Comparison of ENCODE assay signal across 23 mouse cellular contexts in the genomic region with DNA sequence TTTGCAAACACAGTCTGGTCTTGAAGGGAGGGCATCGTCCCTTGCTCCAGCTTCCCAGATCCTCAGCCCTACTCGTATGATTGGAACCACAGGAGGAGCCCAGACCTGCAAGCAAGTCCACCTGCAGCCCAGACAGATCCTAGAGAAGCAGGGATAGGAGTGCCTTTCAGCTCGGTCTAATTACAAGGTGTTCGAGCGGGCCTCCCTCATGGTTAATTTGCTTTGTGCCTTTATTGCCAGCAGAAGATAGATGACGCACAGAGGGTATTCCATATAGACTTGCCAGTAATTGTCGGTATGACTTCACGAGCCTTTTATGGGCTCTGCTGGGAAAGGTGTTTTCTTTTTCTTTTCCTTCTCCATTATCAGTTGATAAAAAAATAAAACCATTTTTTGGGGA.
"Had no signal": no experiment of that assay in that cellular context is flagged by ENCODE, and none has a peak within 500 bp of the region (broad histone marks: within the 10 kb centered on the region; RNA-seq: fewer than 3 reads in every experiment).

No protein-coding gene starts in this region.

- ATAC-seq: hindbrain, postnatal 0 days; intestine, embryonic 16.5 days; liver, embryonic 12.5 days had no signal

- H3K36me3 ChIP-seq: heart, embryonic 10.5 days; heart, embryonic 13.5 days; heart, embryonic 15.5 days; hindbrain, embryonic 13.5 days; hindbrain, embryonic 15.5 days; kidney, embryonic 15.5 days; limb, embryonic 13.5 days; limb, embryonic 15.5 days; liver, embryonic 12.5 days had no signal

- H3K4me3 ChIP-seq: heart, embryonic 10.5 days; heart, embryonic 13.5 days; heart, embryonic 15.5 days; hindbrain, embryonic 13.5 days; hindbrain, embryonic 15.5 days; kidney, embryonic 15.5 days; limb, embryonic 13.5 days; limb, embryonic 15.5 days; liver, embryonic 12.5 days had no signal

- H3K9me3 ChIP-seq: heart, embryonic 10.5 days; heart, embryonic 13.5 days; heart, embryonic 15.5 days; hindbrain, embryonic 13.5 days; hindbrain, embryonic 15.5 days; kidney, embryonic 15.5 days; limb, embryonic 13.5 days; limb, embryonic 15.5 days; liver, embryonic 12.5 days had no signal

- H3K4me1 ChIP-seq: heart, embryonic 10.5 days; heart, embryonic 13.5 days; heart, embryonic 15.5 days; kidney, embryonic 15.5 days; limb, embryonic 13.5 days; limb, embryonic 15.5 days; liver, embryonic 12.5 days had no signal

- H3K4me2 ChIP-seq: heart, embryonic 13.5 days; heart, embryonic 15.5 days; hindbrain, embryonic 13.5 days; hindbrain, embryonic 15.5 days; kidney, embryonic 15.5 days; limb, embryonic 13.5 days; limb, embryonic 15.5 days; liver, embryonic 12.5 days had no signal

- H3K9ac ChIP-seq: heart, embryonic 13.5 days; heart, embryonic 15.5 days; hindbrain, embryonic 13.5 days; hindbrain, embryonic 15.5 days; kidney, embryonic 15.5 days; limb, embryonic 13.5 days; limb, embryonic 15.5 days; liver, embryonic 12.5 days had no signal

- DNase-seq: gastrocnemius, postnatal 14 days; gastrocnemius, postnatal 36 days; heart, adult 18-20 months; heart, postnatal 14 days; heart, postnatal 36 days; kidney, adult 11 months; kidney, adult 2 months; kidney, adult 9 months; kidney, postnatal 14 days; kidney, postnatal 36 days; left cerebral cortex, postnatal 4 days had no signal

- H3K27me3 ChIP-seq: heart, embryonic 15.5 days; hindbrain, embryonic 15.5 days; kidney, embryonic 15.5 days; liver, embryonic 12.5 days had no signal

- H3K27ac ChIP-seq: heart, embryonic 10.5 days; heart, embryonic 13.5 days; heart, embryonic 15.5 days; hindbrain, embryonic 13.5 days; hindbrain, embryonic 15.5 days; hindbrain, postnatal 0 days; kidney, embryonic 15.5 days; kidney, postnatal 0 days; limb, embryonic 13.5 days; limb, embryonic 15.5 days; liver, embryonic 12.5 days had no signal
